Mouse (Mus musculus) naive thymus-derived CD4-positive, alpha-beta T cell, adult 5 months (primary cell): ENCODE results near the gene Arid2. TPM values are rescaled to one million over a fixed set of nuclear protein-coding genes. Genes with fewer than 3 reads are reported as not detected.

Source experiments
- polyA plus RNA-seq: library from polyadenylated mRNA; unstranded; fragments of 100-300 nt; shearing (Covaris generic); gene quantifications from one replicate; pipeline ENCODE4 v1.2.1, GENCODE M21; 2017

The Arid2 gene
- polyA plus RNA-seq, result 38.9 TPM

DNA sequence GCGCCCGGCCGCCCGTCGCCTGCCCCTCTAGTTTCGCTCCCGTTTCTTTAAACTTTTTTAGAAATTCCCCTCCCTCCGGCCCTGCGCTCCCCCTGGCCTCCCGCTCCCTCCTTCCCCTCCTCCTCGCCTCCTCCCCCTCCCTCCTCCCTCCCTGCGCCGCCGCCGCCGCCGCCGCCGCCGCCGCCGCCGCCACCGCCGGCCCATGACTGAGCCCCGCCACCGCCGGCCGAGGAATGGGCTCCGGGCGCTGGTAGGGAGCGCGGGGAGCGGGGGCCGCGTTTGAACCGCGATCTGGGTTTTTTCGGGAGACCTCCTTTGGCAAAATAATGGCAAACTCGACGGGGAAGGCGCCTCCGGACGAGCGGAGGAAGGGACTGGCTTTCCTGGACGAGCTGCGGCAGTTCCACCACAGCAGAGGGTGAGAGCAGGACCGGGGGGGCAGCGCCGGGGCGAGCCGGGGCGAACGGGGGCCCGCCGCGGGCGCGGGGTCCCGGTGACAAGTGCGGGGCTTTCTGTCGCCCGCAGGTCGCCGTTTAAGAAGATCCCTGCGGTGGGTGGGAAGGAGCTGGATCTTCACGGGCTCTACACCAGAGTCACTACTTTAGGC, at the start of gene Arid2:
Gene Arid2, plus strand, starts transcription at position 150 of the 607 bp plus-strand sequence.

Other genes starting within 250 kb of the Arid2 start
- gene Scaf11, start 173.3 kb downstream of the Arid2 start, polyA plus RNA-seq, result 86.0 TPM